Mouse (Mus musculus) embryonic fibroblast, embryonic 13.5 days (primary cell): ENCODE results near the gene Nrbp1. TPM values are rescaled to one million over a fixed set of nuclear protein-coding genes. Genes with fewer than 3 reads are reported as not detected.

ENCODE experiments used
- H3K27ac ChIP-seq: 2 replicates; pipeline ENCODE4 v1.5.1; 2012; ENCODE audit warnings: low read length, control low read depth, inconsistent platforms; ENCODE audit not compliant: insufficient read depth
- H3K4me1 ChIP-seq: 2 replicates; pipeline ENCODE4 v1.6.1; 2011; ENCODE audit warnings: low read length; ENCODE audit not compliant: control insufficient read depth, insufficient read depth
- H3K4me3 ChIP-seq: 2 replicates; pipeline ENCODE4 v1.5.1; 2011; ENCODE audit warnings: mild to moderate bottlenecking, control low read depth, low read length; ENCODE audit not compliant: insufficient read depth
- CTCF ChIP-seq: IDR thresholded peaks from 2 replicates; pipeline ENCODE4 v1.5.1; 2011; ENCODE audit warnings: mild to moderate bottlenecking, control low read depth, low read length, moderate library complexity, borderline replicate concordance; ENCODE audit not compliant: insufficient read depth
- POLR2A ChIP-seq: IDR thresholded peaks from 2 replicates; pipeline ENCODE4 v1.6.1; 2011; ENCODE audit warnings: low read depth, mild to moderate bottlenecking, control low read depth, low read length, moderate library complexity
- polyA plus RNA-seq: library from polyadenylated mRNA; stranded (reverse); fragments of >200 nt; gene quantifications from 2 replicates; pipeline ENCODE4 v1.2.4, GENCODE M21; 2011; ENCODE audit warnings: low read depth; ENCODE audit not compliant: missing spikeins, insufficient read length

Nrbp1 gene
- polyA plus RNA-seq, 1 experiment = 115 TPM

- H3K4me1 ChIP-seq = peaks cover 4% of the 10 kb centered on the region; the same call in 1 of the 2 replicates
- H3K4me3 ChIP-seq = peak overlapping the region; percentile 56
- H3K27ac ChIP-seq = peak overlapping the region; percentile 43
- no peak for TF ChIP-seq CTCF
- peak; percentile 91 for TF ChIP-seq POLR2A
Measured at GRCm38 (mm10) chr5:31291361-31291688, 50.7 kb downstream of the Nrbp1 start.

- H3K4me1 ChIP-seq = peaks cover 4% of the 10 kb centered on the region; the same call in 1 of the 2 replicates
- H3K4me3 ChIP-seq = peak overlapping the region; percentile 35
- H3K27ac ChIP-seq = no peak overlapping the region
- no peak; the same call in 1 of the 2 replicates for TF ChIP-seq POLR2A
- no peak for TF ChIP-seq CTCF
Measured at GRCm38 (mm10) chr5:31294964-31295605, 54.4 kb downstream of the Nrbp1 start.

DNA sequence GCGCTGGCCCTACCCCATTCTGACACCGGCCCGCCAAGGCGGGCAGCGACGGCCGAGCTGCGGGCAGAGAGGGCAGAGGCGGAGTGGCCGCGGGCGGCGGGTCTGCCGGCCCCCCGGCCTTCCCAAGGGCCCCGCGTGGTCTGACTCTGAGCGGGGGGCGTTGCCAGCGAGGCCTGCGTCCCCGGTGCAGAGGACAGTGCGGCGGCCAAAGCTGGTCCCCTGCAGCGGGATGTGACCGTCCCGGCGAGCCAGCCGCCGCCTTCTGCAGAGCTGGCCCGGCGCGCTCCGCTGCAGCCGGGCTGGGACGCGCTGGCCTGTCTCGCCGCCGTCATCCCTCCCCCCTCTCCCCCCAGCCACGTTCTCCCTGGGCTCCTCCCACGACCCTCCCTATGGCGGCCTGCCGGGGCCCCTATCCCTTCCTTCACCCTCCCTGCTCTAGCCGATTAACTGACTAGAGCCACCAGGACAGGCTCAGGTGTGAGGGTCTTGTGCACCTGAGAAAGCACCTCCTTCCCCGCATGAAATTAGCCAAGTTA, 55.0 kb downstream of the Nrbp1 start, which contains the start of gene Fndc4:
Gene Fndc4, minus strand, starts transcription at position 475 of the 536 bp plus-strand sequence.
- Histone ChIP-seq H3K4me3 (peak within 1 kb of the TSS; percentile 35), H3K4me1 (peaks cover 4% of the 10 kb centered on the region; the same call in 1 of the 2 replicates), H3K27ac (no peak within 1 kb of the TSS)
- TF ChIP-seq POLR2A (peak; percentile 66), CTCF (no peak)

GRCm38 (mm10) chr5:31297047-31297757, 56.5 kb downstream of the Nrbp1 start, which contains the start of gene Gckr:
TSS of gene Gckr (plus strand) at chr5:31297443.
- Histone ChIP-seq H3K4me1 (no peaks in the 10 kb centered on the region), H3K4me3 (no peak within 1 kb of the TSS), H3K27ac (no peak within 1 kb of the TSS)
- TF ChIP-seq POLR2A = no peak
- TF ChIP-seq CTCF = no peak

GRCm38 (mm10) chr5:31297981-31298380, 57.3 kb downstream of the Nrbp1 start:
- H3K27ac ChIP-seq = no peak overlapping the region
- no peaks in the 10 kb centered on the region for H3K4me1 ChIP-seq
- H3K4me3 ChIP-seq = no peak overlapping the region
- TF ChIP-seq CTCF (no peak), POLR2A (no peak)

GRCm38 (mm10) chr5:31298486-31298885, 57.8 kb downstream of the Nrbp1 start:
- TF ChIP-seq POLR2A (no peak), CTCF (no peak)
- Histone ChIP-seq H3K4me1 (no peaks in the 10 kb centered on the region), H3K4me3 (no peak overlapping the region), H3K27ac (no peak overlapping the region)

Other genes with a start within 250 kb of the Nrbp1 start
- gene Atraid, start 192.6 kb upstream of the Nrbp1 start, polyA plus RNA-seq = 97.2 and 110 TPM in 2 replicates
- gene Slc5a6, start 191.9 kb upstream of the Nrbp1 start, polyA plus RNA-seq = 3.3 and 6.2 TPM in 2 replicates
- 32.6 and 39.5 TPM in 2 replicates for gene Cad, start 186.1 kb upstream of the Nrbp1 start, polyA plus RNA-seq
- gene Dnajc5g, start 134.6 kb upstream of the Nrbp1 start, polyA plus RNA-seq = not detected in 2 replicates
- not detected in 2 replicates for gene Slc30a3, start 132.6 kb upstream of the Nrbp1 start, polyA plus RNA-seq
- not detected in 2 replicates for gene Trim54, start 124.2 kb upstream of the Nrbp1 start, polyA plus RNA-seq
- gene Ucn, start 102.0 kb upstream of the Nrbp1 start, polyA plus RNA-seq = not detected in 2 replicates
- 54.0 and 57.7 TPM in 2 replicates for gene Mpv17, start 86.6 kb upstream of the Nrbp1 start, polyA plus RNA-seq
- 2.7 and 3.8 TPM in 2 replicates for gene Gm29609, start 61.0 kb upstream of the Nrbp1 start, polyA plus RNA-seq
- gene Gtf3c2, start 60.7 kb upstream of the Nrbp1 start, polyA plus RNA-seq = 51.0 and 69.2 TPM in 2 replicates
- 91.9 and 113 TPM in 2 replicates for gene Snx17, start 47.6 kb upstream of the Nrbp1 start, polyA plus RNA-seq
- gene Eif2b4, start 47.4 kb upstream of the Nrbp1 start, polyA plus RNA-seq = 19.8 and 21.6 TPM in 2 replicates
- gene Zfp513, start 38.6 kb upstream of the Nrbp1 start, polyA plus RNA-seq = 18.6 and 20.3 TPM in 2 replicates
- gene Ppm1g, start 20.2 kb upstream of the Nrbp1 start, polyA plus RNA-seq = 131 and 132 TPM in 2 replicates
- not detected in 2 replicates for gene Gm9970, start 368 bp downstream of the Nrbp1 start, polyA plus RNA-seq
- 0.81 and 1.4 TPM in 2 replicates for gene Krtcap3, start 10.8 kb downstream of the Nrbp1 start, polyA plus RNA-seq
- 37.4 and 37.6 TPM in 2 replicates for gene Ift172, start 50.3 kb downstream of the Nrbp1 start, polyA plus RNA-seq
- gene Fndc4, start 55.2 kb downstream of the Nrbp1 start, polyA plus RNA-seq = 25.2 and 34.0 TPM in 2 replicates
- not detected in 2 replicates for gene Gckr, start 56.6 kb downstream of the Nrbp1 start, polyA plus RNA-seq
- gene Zfp512, start 211.6 kb downstream of the Nrbp1 start, polyA plus RNA-seq = 24.3 and 30.1 TPM in 2 replicates
- 0.26 TPM in 1 of 2 replicates, not detected in the other for gene 4930548H24Rik, start 244.9 kb downstream of the Nrbp1 start, polyA plus RNA-seq